Mouse (Mus musculus): ENCODE measurements at regions not wholly inside any gene's neighbourhood (a gene's known extent, or its start where the extent isn't known, plus 50 kb on each side); places are given as distances from the start of the nearest gene placed in this dataset.

DNA sequence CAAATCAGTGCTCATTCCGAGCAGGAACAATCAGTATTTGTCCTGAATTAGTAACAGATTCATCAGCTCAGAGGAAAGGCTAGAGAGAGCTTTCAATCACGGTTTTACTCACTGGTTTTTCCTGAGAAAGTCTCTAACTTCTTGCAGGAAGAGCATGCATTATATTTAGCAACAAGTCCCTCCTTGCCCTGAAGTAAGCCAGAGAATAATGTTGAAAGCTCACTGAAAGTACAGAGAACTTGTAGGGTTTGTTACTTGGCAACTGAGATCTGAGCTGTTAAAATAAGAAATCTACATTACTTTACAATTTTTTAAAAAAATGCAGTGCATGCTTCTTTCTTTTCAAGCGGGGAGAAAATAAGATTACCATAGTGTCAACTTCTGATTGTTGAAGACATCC lies 209.7 kb upstream of the Marcks start:
- TF ChIP-seq EP300 (IDR thresholded peaks at IDR 0.05; ENCODE audit: low read depth), result no peak
- TF ChIP-seq CTCF (IDR thresholded peaks at IDR 0.05; ENCODE audit: low read depth), result no peak
